Mouse (Mus musculus) liver, postnatal 0 days (tissue): ENCODE data around the gene Popdc2. TPM values are rescaled to one million over a fixed set of nuclear protein-coding genes. Genes with fewer than 3 reads are reported as not detected.

Experiments used
- ATAC-seq: fragments of 200-750 bp; cut with Nextera tagmentation; 2 replicates; pipeline ENCODE4 v1.8.0; 2017; ENCODE audit warnings: mild to moderate bottlenecking, moderate library complexity
- DNase-seq: peaks from one replicate; pipeline ENCODE4 v3.0.0-alpha.2; 2016
- H3K27ac ChIP-seq: fragments of 300-500 bp; sonication (generic); 2 replicates; pipeline ENCODE4 v1.5.1; 2014; ENCODE audit warnings: antibody characterized with exemption, moderate library complexity, mild to moderate bottlenecking, low read depth
- H3K27me3 ChIP-seq: fragments of 300-500 bp; sonication (generic); 2 replicates; pipeline ENCODE4 v1.6.1; 2014; ENCODE audit warnings: low read length, control low read depth, mixed read lengths; ENCODE audit not compliant: insufficient read depth
- H3K36me3 ChIP-seq: fragments of 300-500 bp; sonication (generic); replicated peaks from 2 replicates; pipeline ENCODE4 v1.6.1; 2014; ENCODE audit warnings: mild to moderate bottlenecking, control low read depth, low read length, moderate library complexity, mixed read lengths; ENCODE audit not compliant: insufficient read depth
- H3K4me1 ChIP-seq: fragments of 300-500 bp; sonication (generic); 2 replicates; pipeline ENCODE4 v1.6.1; 2014; ENCODE audit warnings: antibody characterized with exemption, mild to moderate bottlenecking, control low read depth; ENCODE audit not compliant: insufficient read depth
- H3K4me2 ChIP-seq: fragments of 300-500 bp; sonication (generic); 2 replicates; pipeline ENCODE4 v1.6.1; 2014; ENCODE audit warnings: low read depth, mild to moderate bottlenecking, low read length, moderate library complexity, mixed read lengths
- H3K4me3 ChIP-seq: fragments of 300-500 bp; sonication (generic); 2 replicates; pipeline ENCODE4 v1.5.1; 2014; ENCODE audit warnings: low read depth, low read length
- H3K9ac ChIP-seq: fragments of 300-500 bp; sonication (generic); replicated peaks from 2 replicates; pipeline ENCODE4 v1.6.1; 2014; ENCODE audit warnings: mild to moderate bottlenecking, moderate library complexity
- H3K9me3 ChIP-seq: fragments of 300-500 bp; sonication (generic); 2 replicates; pipeline ENCODE4 v1.6.1; 2016; ENCODE audit warnings: mild to moderate bottlenecking, control low read depth, low read length, mixed read lengths
- CTCF ChIP-seq: sonication (generic); IDR thresholded peaks from 2 replicates; pipeline ENCODE4 v1.5.1; 2016; ENCODE audit warnings: antibody characterized with exemption, low read depth
- EP300 ChIP-seq: IDR thresholded peaks from 2 replicates; pipeline ENCODE4 v1.6.1; 2016; ENCODE audit warnings: antibody characterized with exemption, low read depth, mild to moderate bottlenecking
- WGBS: fragments of 180-500 bp; shearing (Covaris S2); extraction: QIAGEN DNeasy Blood & Tissue Kit; methylation state at CpG from one replicate; pipeline ENCODE4 v1.1.7; 2014; ENCODE audit not compliant: insufficient replicate concordance; 5-methylcytosine and 5-hydroxymethylcytosine counted together
- polyA plus RNA-seq: library from polyadenylated mRNA; unstranded; fragments of >200 nt; fragmentation: Nextera tagmentation; extraction: Ambion mirVana; gene quantifications from 2 replicates; pipeline ENCODE4 v1.2.1, GENCODE M21; 2015

Popdc2 gene
- polyA plus RNA-seq, 1 experiment from 2014 or later: 12.6 TPM

- 54% methylated on average over 3 of the region's 3 CpGs for WGBS
Measured at GRCm38 (mm10) chr16:38359857-38360256, 2.2 kb upstream of the Popdc2 start.

GRCm38 (mm10) chr16:38360317-38360716, 1.7 kb upstream of the Popdc2 start:
- H3K4me2 ChIP-seq: no peak overlapping the region
- TF ChIP-seq EP300 (no peak), CTCF (no peak)
- ATAC-seq: no peak
- 55% methylated on average over 2 of the region's 2 CpGs for WGBS
- no peaks in the 10 kb centered on the region for H3K27me3 ChIP-seq
- no peak overlapping the region for H3K4me3 ChIP-seq
- no peak for DNase-seq
- peaks cover 8% of the 10 kb centered on the region; the same call in 1 of the 2 replicates for H3K4me1 ChIP-seq
- no peak overlapping the region for H3K9ac ChIP-seq
- H3K9me3 ChIP-seq: no peaks in the 10 kb centered on the region
- no peak overlapping the region for H3K27ac ChIP-seq
- peaks cover 3% of the 10 kb centered on the region; the same call in 1 of the 2 replicates for H3K36me3 ChIP-seq

More at GRCm38 (mm10) chr16:38359857-38360256, 2.2 kb upstream of the Popdc2 start:
- Histone ChIP-seq H3K36me3 (peaks cover 3% of the 10 kb centered on the region; the same call in 1 of the 2 replicates), H3K4me1 (peaks cover 8% of the 10 kb centered on the region; the same call in 1 of the 2 replicates), H3K27ac (no peak overlapping the region), H3K4me3 (no peak overlapping the region), H3K9ac (no peak overlapping the region), H3K9me3 (no peaks in the 10 kb centered on the region), H3K27me3 (no peaks in the 10 kb centered on the region), H3K4me2 (no peak overlapping the region)
- TF ChIP-seq EP300 (no peak), CTCF (no peak)
- no peak for ATAC-seq
- no peak for DNase-seq

- peak overlapping the region; percentile 21; the same call in 1 of the 2 replicates for H3K9ac ChIP-seq
Measured at GRCm38 (mm10) chr16:38362493-38363255, 665 bp downstream of the Popdc2 start.

GRCm38 (mm10) chr16:38363256-38363595, 1.2 kb downstream of the Popdc2 start:
- H3K9me3 ChIP-seq: no peaks in the 10 kb centered on the region
- no peak overlapping the region for H3K4me3 ChIP-seq
- H3K4me1 ChIP-seq: peaks cover 8% of the 10 kb centered on the region; the same call in 1 of the 2 replicates
- no peaks in the 10 kb centered on the region for H3K36me3 ChIP-seq
- no peaks in the 10 kb centered on the region for H3K27me3 ChIP-seq
- ATAC-seq (no peak), DNase-seq (no peak)
- no peak for TF ChIP-seq EP300
- no peak for TF ChIP-seq CTCF
- WGBS: 42% methylated on average over 3 of the region's 3 CpGs
- H3K27ac ChIP-seq: no peak overlapping the region
- no peak overlapping the region for H3K4me2 ChIP-seq
- no peak overlapping the region for H3K9ac ChIP-seq

More at GRCm38 (mm10) chr16:38362493-38363255, 665 bp downstream of the Popdc2 start:
- DNase-seq: no peak
- no peak overlapping the region for H3K4me2 ChIP-seq
- TF ChIP-seq CTCF (no peak), EP300 (no peak)
- 68% methylated on average over 20 of the region's 20 CpGs for WGBS
- peaks cover 8% of the 10 kb centered on the region; the same call in 1 of the 2 replicates for H3K4me1 ChIP-seq
- H3K4me3 ChIP-seq: no peak overlapping the region
- no peaks in the 10 kb centered on the region for H3K36me3 ChIP-seq
- no peaks in the 10 kb centered on the region for H3K27me3 ChIP-seq
- ATAC-seq: no peak; the same call in 1 of the 2 replicates
- H3K27ac ChIP-seq: no peak overlapping the region
- no peaks in the 10 kb centered on the region for H3K9me3 ChIP-seq

- no peak for ATAC-seq
- peaks cover 8% of the 10 kb centered on the region; the same call in 1 of the 2 replicates for H3K4me1 ChIP-seq
- H3K36me3 ChIP-seq: no peaks in the 10 kb centered on the region
- H3K9me3 ChIP-seq: no peaks in the 10 kb centered on the region
- no peak overlapping the region for H3K4me2 ChIP-seq
- no peaks in the 10 kb centered on the region for H3K27me3 ChIP-seq
- H3K27ac ChIP-seq: no peak overlapping the region
- TF ChIP-seq EP300: no peak
- no peak for TF ChIP-seq CTCF
- no peak overlapping the region for H3K9ac ChIP-seq
- H3K4me3 ChIP-seq: no peak overlapping the region
- 70% methylated on average over 7 of the region's 7 CpGs for WGBS
- no peak for DNase-seq
Measured at GRCm38 (mm10) chr16:38363657-38364056, 1.6 kb downstream of the Popdc2 start.

GRCm38 (mm10) chr16:38365390-38365789, 3.4 kb downstream of the Popdc2 start:
- Histone ChIP-seq H3K9ac (no peak overlapping the region), H3K4me3 (no peak overlapping the region), H3K4me1 (peaks cover 8% of the 10 kb centered on the region), H3K36me3 (no peaks in the 10 kb centered on the region), H3K27ac (no peak overlapping the region), H3K9me3 (no peaks in the 10 kb centered on the region), H3K4me2 (no peak overlapping the region), H3K27me3 (no peaks in the 10 kb centered on the region)
- TF ChIP-seq EP300 (no peak), CTCF (no peak)
- DNase-seq (no peak), ATAC-seq (no peak)
- WGBS: 83% methylated on average over 10 of the region's 10 CpGs
